Mouse (Mus musculus): ENCODE measurements at regions not wholly inside any gene's neighbourhood (a gene's known extent, or its start where the extent isn't known, plus 50 kb on each side); places are given as distances from the start of the nearest gene placed in this dataset.
A peak's percentile ranks its signal among the peaks of the same experiment; 100 is the strongest.

- TF ChIP-seq FLI1 (IDR thresholded peaks at IDR 0.05; ENCODE audit: low read length) (no peak), GATA1 (IDR thresholded peaks at IDR 0.05; ENCODE audit: borderline replicate concordance, low read length) (no peak)
- Histone ChIP-seq H3K4me1 (no peaks in the 10 kb centered on the region), H3K36me3 (replicated peaks; ENCODE audit: low read length) (no peaks in the 10 kb centered on the region), H3K27me3 (replicated peaks) (peaks cover 40% of the 10 kb centered on the region), H3K9me3 (no peaks in the 10 kb centered on the region), H3K4me3 (replicated peaks) (no peak overlapping the region)
Measured at GRCm38 (mm10) chr8:25368561-25369091, 544.5 kb upstream of the Adam5 start.

DNA sequence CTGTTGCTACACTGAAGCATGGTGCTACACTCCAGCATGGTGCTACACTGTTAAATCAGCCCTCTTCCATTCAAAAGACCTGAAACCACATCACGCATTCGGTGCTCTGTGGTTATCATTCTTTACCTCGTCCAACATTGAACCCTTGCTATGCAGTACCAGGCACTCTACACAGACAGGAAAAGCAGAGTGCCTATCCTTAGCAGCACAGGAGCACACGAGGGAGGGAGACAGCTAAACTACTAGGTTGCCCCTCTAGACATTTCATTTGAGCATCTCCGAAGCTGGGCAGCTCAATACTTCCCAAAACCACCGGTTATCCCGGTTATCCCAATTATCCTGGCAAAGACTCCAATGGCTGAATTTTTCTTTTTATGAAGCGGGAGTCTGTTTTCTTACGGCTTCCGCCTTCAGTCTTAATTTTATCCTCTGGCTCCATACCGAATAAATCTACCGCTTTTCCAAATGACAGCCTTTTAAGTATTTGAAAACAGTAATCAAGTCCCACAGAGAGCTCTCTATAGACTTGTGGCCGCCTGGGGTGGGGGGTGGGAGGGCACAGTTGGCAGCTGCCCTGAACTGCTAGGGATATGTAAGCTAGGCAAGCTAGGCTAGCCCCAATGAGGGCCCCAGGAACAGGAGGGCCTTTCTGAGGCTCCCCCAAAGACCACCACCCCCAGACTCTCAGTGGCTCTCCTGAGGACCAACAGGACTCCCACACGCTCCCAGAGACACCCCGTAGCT is 543.8 kb upstream of the Adam5 start:
- Histone ChIP-seq H3K36me3 (replicated peaks; ENCODE audit: low read length) (no peaks in the 10 kb centered on the region), H3K9me3 (no peaks in the 10 kb centered on the region), H3K27me3 (replicated peaks) (peaks cover 40% of the 10 kb centered on the region), H3K4me1 (no peaks in the 10 kb centered on the region), H3K4me3 (replicated peaks) (no peak overlapping the region)
- no peak for TF ChIP-seq GATA1 (IDR thresholded peaks at IDR 0.05; ENCODE audit: borderline replicate concordance, low read length)
- TF ChIP-seq FLI1 (IDR thresholded peaks at IDR 0.05; ENCODE audit: low read length): no peak

GRCm38 (mm10) chr8:25366181-25366580 is 542.0 kb upstream of the Adam5 start:
- H3K27me3 ChIP-seq (replicated peaks): peaks cover 44% of the 10 kb centered on the region
- H3K4me1 ChIP-seq: peaks cover 8% of the 10 kb centered on the region
- H3K36me3 ChIP-seq (replicated peaks; ENCODE audit: low read length): no peaks in the 10 kb centered on the region
- no peak overlapping the region for H3K4me3 ChIP-seq (replicated peaks)
- TF ChIP-seq FLI1 (IDR thresholded peaks at IDR 0.05; ENCODE audit: low read length) (no peak), GATA1 (IDR thresholded peaks at IDR 0.05; ENCODE audit: borderline replicate concordance, low read length) (no peak)
- peaks cover 9% of the 10 kb centered on the region; the same call in 1 of the 2 replicates for H3K9me3 ChIP-seq

- Histone ChIP-seq H3K27me3 (replicated peaks) (peaks cover 34% of the 10 kb centered on the region), H3K9me3 (peaks cover 13% of the 10 kb centered on the region), H3K4me1 (peaks cover 8% of the 10 kb centered on the region), H3K4me3 (replicated peaks) (no peak overlapping the region), H3K36me3 (replicated peaks; ENCODE audit: low read length) (no peaks in the 10 kb centered on the region)
- TF ChIP-seq GATA1 (IDR thresholded peaks at IDR 0.05; ENCODE audit: borderline replicate concordance, low read length) (no peak), FLI1 (IDR thresholded peaks at IDR 0.05; ENCODE audit: low read length) (no peak)
Measured at GRCm38 (mm10) chr8:25362656-25363055, 538.5 kb upstream of the Adam5 start.

- H3K36me3 ChIP-seq (replicated peaks; ENCODE audit: low read length): no peaks in the 10 kb centered on the region
- peaks cover 13% of the 10 kb centered on the region for H3K9me3 ChIP-seq
- no peak for TF ChIP-seq GATA1 (IDR thresholded peaks at IDR 0.05; ENCODE audit: borderline replicate concordance, low read length)
- no peak for TF ChIP-seq FLI1 (IDR thresholded peaks at IDR 0.05; ENCODE audit: low read length)
- H3K4me1 ChIP-seq: peaks cover 8% of the 10 kb centered on the region
- H3K4me3 ChIP-seq (replicated peaks): no peak overlapping the region
- peaks cover 31% of the 10 kb centered on the region for H3K27me3 ChIP-seq (replicated peaks)
Measured at GRCm38 (mm10) chr8:25362146-25362545, 538.0 kb upstream of the Adam5 start.

GRCm38 (mm10) chr8:25361420-25361819 is 537.3 kb upstream of the Adam5 start:
- Histone ChIP-seq H3K4me3 (replicated peaks) (no peak overlapping the region), H3K4me1 (peaks cover 8% of the 10 kb centered on the region), H3K9me3 (peaks cover 13% of the 10 kb centered on the region), H3K36me3 (replicated peaks; ENCODE audit: low read length) (no peaks in the 10 kb centered on the region), H3K27me3 (replicated peaks) (peaks cover 29% of the 10 kb centered on the region)
- no peak for TF ChIP-seq GATA1 (IDR thresholded peaks at IDR 0.05; ENCODE audit: borderline replicate concordance, low read length)
- TF ChIP-seq FLI1 (IDR thresholded peaks at IDR 0.05; ENCODE audit: low read length): no peak

GRCm38 (mm10) chr8:25358539-25359165 is 534.5 kb upstream of the Adam5 start:
- no peak overlapping the region for H3K4me3 ChIP-seq (replicated peaks)
- peaks cover 13% of the 10 kb centered on the region for H3K9me3 ChIP-seq
- TF ChIP-seq FLI1 (IDR thresholded peaks at IDR 0.05; ENCODE audit: low read length) (no peak), GATA1 (IDR thresholded peaks at IDR 0.05; ENCODE audit: borderline replicate concordance, low read length) (no peak)
- peaks cover 37% of the 10 kb centered on the region for H3K27me3 ChIP-seq (replicated peaks)
- H3K36me3 ChIP-seq (replicated peaks; ENCODE audit: low read length): no peaks in the 10 kb centered on the region
- H3K4me1 ChIP-seq: peaks cover 21% of the 10 kb centered on the region

- Histone ChIP-seq H3K36me3 (replicated peaks; ENCODE audit: low read length) (no peaks in the 10 kb centered on the region), H3K27me3 (replicated peaks) (peaks cover 54% of the 10 kb centered on the region), H3K4me1 (peaks cover 21% of the 10 kb centered on the region), H3K4me3 (replicated peaks) (peak overlapping the region; percentile 70), H3K9me3 (no peaks in the 10 kb centered on the region; the same call in 1 of the 2 replicates)
- TF ChIP-seq GATA1 (IDR thresholded peaks at IDR 0.05; ENCODE audit: borderline replicate concordance, low read length) (no peak), FLI1 (IDR thresholded peaks at IDR 0.05; ENCODE audit: low read length) (no peak)
Measured at GRCm38 (mm10) chr8:25353822-25354770, 529.9 kb upstream of the Adam5 start.

DNA sequence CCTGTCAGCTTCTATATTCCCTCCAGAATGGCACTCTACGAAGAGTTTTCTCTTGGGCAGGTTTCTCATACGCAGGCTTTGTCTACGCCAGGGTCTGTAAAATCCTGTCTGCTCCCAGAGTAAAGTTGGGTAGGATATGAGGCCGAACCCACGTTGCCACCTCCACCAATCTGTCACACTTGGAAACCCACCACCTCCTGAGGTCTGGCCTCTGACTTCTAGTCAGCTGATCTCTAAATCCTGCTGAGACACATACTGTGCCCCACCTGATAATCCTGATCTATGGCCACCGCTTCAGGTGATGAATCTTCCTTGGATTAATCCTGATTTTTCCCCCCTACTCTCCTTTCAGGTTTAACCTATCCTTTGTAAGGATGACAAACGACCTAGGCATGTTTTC is 529.2 kb upstream of the Adam5 start:
- TF ChIP-seq FLI1 (IDR thresholded peaks at IDR 0.05; ENCODE audit: low read length) (no peak), GATA1 (IDR thresholded peaks at IDR 0.05; ENCODE audit: borderline replicate concordance, low read length) (no peak)

More for the DNA sequence above, 529.2 kb upstream of the Adam5 start:
- Histone ChIP-seq H3K4me1 (peaks cover 21% of the 10 kb centered on the region), H3K27me3 (replicated peaks) (peaks cover 53% of the 10 kb centered on the region), H3K4me3 (replicated peaks) (peak overlapping the region; percentile 73), H3K36me3 (replicated peaks; ENCODE audit: low read length) (no peaks in the 10 kb centered on the region), H3K9me3 (no peaks in the 10 kb centered on the region; the same call in 1 of the 2 replicates)
